Mouse (Mus musculus) thymus, postnatal 36 days (tissue): ENCODE results near the gene Vmn1r55.
A peak's percentile ranks its signal among the peaks of the same experiment; 100 is the strongest.
"Not testable (repeated sequence)": the region's sequence is repeated elsewhere in the genome, so short reads cannot be mapped to it uniquely, and the experiment has no call there.

ENCODE experiments used
- DNase-seq, 2 experiments: peaks; one replicate each; pipeline ENCODE4 v3.0.0; 2022; ENCODE audit warnings: mixed read lengths in 2 of 2

Gene Vmn1r55

DNA sequence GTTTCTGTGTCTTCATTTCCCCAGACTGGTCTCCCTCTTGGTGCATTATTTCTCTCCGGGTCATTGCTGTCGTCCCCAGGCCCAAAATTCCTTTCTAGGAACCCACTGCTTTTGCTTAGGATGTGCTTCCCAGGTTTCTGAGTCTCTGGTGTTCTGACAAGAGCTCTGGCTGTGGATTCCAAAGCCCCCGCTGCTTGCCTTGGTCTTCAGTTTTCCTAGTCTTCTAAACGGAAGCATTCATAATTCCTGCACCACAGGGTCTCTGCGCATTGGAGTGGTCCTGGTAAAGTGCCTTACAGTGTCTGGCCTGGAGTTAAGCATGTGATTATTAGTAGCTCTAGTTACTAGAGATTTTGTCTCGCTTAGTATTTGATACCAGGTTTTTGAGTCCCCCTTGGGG lies 68.7 kb downstream of the Vmn1r55 start:
- DNase-seq = peak in 1 of 2 experiments; percentile 7

GRCm38 (mm10) chr7:5080010-5080751 lies 69.3 kb downstream of the Vmn1r55 start, which contains the start of gene Epn1:
Epn1 (plus strand) TSS chr7:5080235.
- peak; percentile 94 to 96 for DNase-seq

GRCm38 (mm10) chr7:5079365-5080009 lies 70.0 kb downstream of the Vmn1r55 start:
- not testable (repeated sequence) for DNase-seq
